Mouse (Mus musculus) forebrain, postnatal 0 days (tissue): ENCODE measurements around the gene Gm28845. TPM values are rescaled to one million over a fixed set of nuclear protein-coding genes. Genes with fewer than 3 reads are reported as not detected.

Experiments
- ATAC-seq: fragments of 200-750 bp; cut with Nextera tagmentation; 2 replicates; pipeline ENCODE4 v1.8.0; 2017; ENCODE audit warnings: mild to moderate bottlenecking, moderate library complexity
- DNase-seq: peaks from one replicate; pipeline ENCODE4 v3.0.0-alpha.2; 2015
- H3K27ac ChIP-seq: fragments of 300-500 bp; sonication (generic); 2 replicates; pipeline ENCODE4 v1.5.1; 2014; ENCODE audit warnings: low read depth, mild to moderate bottlenecking, antibody characterized with exemption, low read length, moderate library complexity, mixed read lengths
- H3K27me3 ChIP-seq: fragments of 300-500 bp; sonication (generic); 2 replicates; pipeline ENCODE4 v1.6.1; 2014; ENCODE audit warnings: mild to moderate bottlenecking, low read length, mixed read lengths; ENCODE audit not compliant: insufficient read depth
- H3K36me3 ChIP-seq: fragments of 300-500 bp; sonication (generic); 2 replicates; pipeline ENCODE4 v1.6.1; 2014; ENCODE audit warnings: mild to moderate bottlenecking, moderate library complexity; ENCODE audit not compliant: insufficient read depth
- H3K4me1 ChIP-seq: fragments of 300-500 bp; sonication (generic); 2 replicates; pipeline ENCODE4 v1.6.1; 2014; ENCODE audit warnings: antibody characterized with exemption; ENCODE audit not compliant: insufficient read depth
- H3K4me2 ChIP-seq: fragments of 300-500 bp; sonication (generic); 2 replicates; pipeline ENCODE4 v1.6.1; 2014; ENCODE audit warnings: low read depth, mild to moderate bottlenecking, moderate library complexity
- H3K4me3 ChIP-seq: fragments of 300-500 bp; sonication (generic); 2 replicates; pipeline ENCODE4 v1.5.1; 2014; ENCODE audit warnings: low read depth, low read length, mixed read lengths
- H3K9ac ChIP-seq: fragments of 300-500 bp; sonication (generic); 2 replicates; pipeline ENCODE4 v1.6.1; 2014; ENCODE audit warnings: mild to moderate bottlenecking
- H3K9me3 ChIP-seq: fragments of 300-500 bp; sonication (generic); 2 replicates; pipeline ENCODE4 v1.6.1; 2016; ENCODE audit warnings: low read length
- CTCF ChIP-seq: sonication (generic); IDR thresholded peaks from 2 replicates; pipeline ENCODE4 v1.5.1; 2016; ENCODE audit warnings: antibody characterized with exemption, control low read depth, low read depth
- whole genome bisulfite sequencing: fragments of 180-500 bp; shearing (Covaris S2); extraction: QIAGEN DNeasy Blood & Tissue Kit; methylation state at CpG from one replicate; pipeline ENCODE4 v1.1.7; 2014; 5-methylcytosine and 5-hydroxymethylcytosine counted together
- polyA plus RNA-seq: library from polyadenylated mRNA; unstranded; fragments of >200 nt; fragmentation: Nextera tagmentation; extraction: Ambion mirVana; gene quantifications from 2 replicates; pipeline ENCODE4 v1.2.1, GENCODE M21; 2015
- total RNA-seq: library from RNA; depleted of rRNA; stranded (reverse); fragments of >200 nt; gene quantifications from 2 replicates; pipeline ENCODE4 v1.2.3, GENCODE M21; 2014

Gene Gm28845
- total and polyA plus RNA-seq, 2 experiments from 2014 or later: not detected

GRCm38 (mm10) chr1:65122574-65123372 lies 3.4 kb upstream of the Gm28845 start, which contains the start of gene D630023F18Rik:
Gene D630023F18Rik (minus strand): TSS chr1:65123214.
- ATAC-seq (no peak; the same call in 1 of the 2 replicates), DNase-seq (peak; percentile 29)
- H3K36me3 ChIP-seq: no peaks in the 10 kb centered on the region
- TF ChIP-seq CTCF: no peak
- no peak within 1 kb of the TSS for H3K27ac ChIP-seq
- no peaks in the 10 kb centered on the region for H3K27me3 ChIP-seq
- no peaks in the 10 kb centered on the region for H3K4me1 ChIP-seq
- no peaks in the 10 kb centered on the region for H3K9me3 ChIP-seq
- 20% methylated on average over 9 of the region's 9 CpGs for WGBS
- H3K9ac ChIP-seq: 0 out of 2 replicates have a peak within 1 kb of the TSS, but pooled peaks have one; percentile 29
- peak within 1 kb of the TSS; percentile 32 for H3K4me3 ChIP-seq
- H3K4me2 ChIP-seq: peak within 1 kb of the TSS; percentile 43

- H3K36me3 ChIP-seq: no peaks in the 10 kb centered on the region
- DNase-seq: no peak
- no peak overlapping the region for H3K27ac ChIP-seq
- no peaks in the 10 kb centered on the region for H3K4me1 ChIP-seq
- ATAC-seq: no peak
- 85% methylated on average over 8 of the region's 8 CpGs for WGBS
- no peak overlapping the region for H3K4me2 ChIP-seq
- no peaks in the 10 kb centered on the region for H3K27me3 ChIP-seq
- no peak for TF ChIP-seq CTCF
- no peak overlapping the region for H3K4me3 ChIP-seq
- H3K9me3 ChIP-seq: no peaks in the 10 kb centered on the region
- H3K9ac ChIP-seq: no peak overlapping the region
These were observed 1.0 kb downstream of the Gm28845 start for GRCm38 (mm10) chr1:65118150-65118913.

- Histone ChIP-seq H3K9ac (no peak overlapping the region), H3K4me1 (no peaks in the 10 kb centered on the region), H3K27me3 (no peaks in the 10 kb centered on the region), H3K36me3 (no peaks in the 10 kb centered on the region), H3K27ac (no peak overlapping the region), H3K4me2 (no peak overlapping the region), H3K9me3 (no peaks in the 10 kb centered on the region), H3K4me3 (no peak overlapping the region)
- no peak for TF ChIP-seq CTCF
- WGBS: 89% methylated on average over 5 of the region's 5 CpGs
- no peak for DNase-seq
- ATAC-seq: no peak
These were observed 5.7 kb downstream of the Gm28845 start for GRCm38 (mm10) chr1:65113536-65114172.

GRCm38 (mm10) chr1:65112807-65113196 lies 6.6 kb downstream of the Gm28845 start:
- Histone ChIP-seq H3K27me3 (no peaks in the 10 kb centered on the region), H3K4me2 (no peak overlapping the region; the same call in 1 of the 2 replicates), H3K27ac (no peak overlapping the region), H3K36me3 (no peaks in the 10 kb centered on the region), H3K9me3 (no peaks in the 10 kb centered on the region), H3K9ac (no peak overlapping the region), H3K4me3 (no peak overlapping the region), H3K4me1 (no peaks in the 10 kb centered on the region)
- no peak for DNase-seq
- WGBS: 77% methylated on average over 14 of the region's 14 CpGs
- TF ChIP-seq CTCF: no peak
- no peak for ATAC-seq

GRCm38 (mm10) chr1:65112031-65112806 lies 7.1 kb downstream of the Gm28845 start:
- no peaks in the 10 kb centered on the region for H3K36me3 ChIP-seq
- H3K4me1 ChIP-seq: no peaks in the 10 kb centered on the region
- H3K4me3 ChIP-seq: no peak overlapping the region
- ATAC-seq (peak; percentile 84), DNase-seq (peak; percentile 90)
- no peak overlapping the region; the same call in 1 of the 2 replicates for H3K4me2 ChIP-seq
- H3K27me3 ChIP-seq: no peaks in the 10 kb centered on the region
- WGBS: 11% methylated on average over 8 of the region's 8 CpGs
- H3K9ac ChIP-seq: no peak overlapping the region
- peak; percentile 90 for TF ChIP-seq CTCF
- no peaks in the 10 kb centered on the region for H3K9me3 ChIP-seq
- no peak overlapping the region for H3K27ac ChIP-seq

- no peaks in the 10 kb centered on the region for H3K27me3 ChIP-seq
- H3K4me2 ChIP-seq: no peak overlapping the region
- H3K27ac ChIP-seq: no peak overlapping the region
- no peak for TF ChIP-seq CTCF
- no peaks in the 10 kb centered on the region for H3K9me3 ChIP-seq
- ATAC-seq (no peak), DNase-seq (no peak)
- no peak overlapping the region for H3K9ac ChIP-seq
- no peak overlapping the region for H3K4me3 ChIP-seq
- no peaks in the 10 kb centered on the region for H3K36me3 ChIP-seq
- 85% methylated on average over 25 of the region's 25 CpGs for WGBS
- no peaks in the 10 kb centered on the region for H3K4me1 ChIP-seq
These were observed 9.5 kb downstream of the Gm28845 start for GRCm38 (mm10) chr1:65109756-65110435.
